Mouse (Mus musculus) lung, adult 2 months (tissue): ENCODE measurements at regions not wholly inside any gene's neighbourhood (a gene's known extent, or its start where the extent isn't known, plus 50 kb on each side); places are given as distances from the start of the nearest gene placed in this dataset.

Experiments used
- CTCF ChIP-seq: fragments of 200-500 bp; IDR thresholded peaks from 2 replicates; pipeline ENCODE4 v1.5.1; 2011; ENCODE audit warnings: mild to moderate bottlenecking, low read length, control low read depth; ENCODE audit not compliant: insufficient read depth
- POLR2A ChIP-seq: fragments of 200-500 bp; IDR thresholded peaks from 2 replicates; pipeline ENCODE4 v1.6.1; 2011; ENCODE audit warnings: low read depth, mild to moderate bottlenecking, control low read depth, low read length, borderline replicate concordance; ENCODE audit errors: extremely low read depth

DNA sequence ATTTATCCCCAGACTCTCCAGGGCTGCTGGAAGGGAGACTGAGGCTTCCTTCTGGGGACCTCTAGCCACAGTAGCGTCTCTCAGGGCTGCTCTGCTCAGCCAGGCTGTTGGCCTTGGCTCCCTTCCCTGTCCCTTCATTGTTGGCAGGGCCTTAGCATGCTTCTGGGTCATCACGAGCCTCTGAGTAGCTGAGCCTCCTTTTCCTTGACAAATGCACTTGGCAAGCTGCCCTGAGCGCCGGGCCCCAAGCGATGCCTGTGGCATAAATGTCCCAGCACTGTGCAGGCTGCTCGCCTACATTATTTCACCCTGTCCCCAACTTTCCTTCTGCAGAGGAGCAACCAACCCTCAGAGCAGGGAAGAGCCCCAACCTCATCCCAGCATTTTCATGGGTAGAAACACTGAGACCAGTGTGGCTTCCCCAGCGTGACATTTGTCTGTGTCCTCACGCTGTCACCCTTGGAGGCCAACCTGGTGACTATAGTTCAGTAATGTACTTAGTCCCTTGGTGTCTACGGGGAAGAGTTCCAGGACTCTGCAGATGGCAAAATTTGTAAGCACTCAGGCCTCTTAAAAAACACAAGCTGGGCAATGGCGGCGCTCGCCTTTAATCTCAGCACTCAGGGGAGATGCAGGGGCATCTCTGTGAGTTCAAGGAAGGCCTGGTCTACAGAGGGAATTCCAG, 83.7 kb upstream of the Lrpap1 start:
- no peak for TF ChIP-seq CTCF
- no peak for TF ChIP-seq POLR2A
